Mouse (Mus musculus): Measurements from ENCODE around the gene Abcc4. TPM values are rescaled to one million over a fixed set of nuclear protein-coding genes. Genes with fewer than 3 reads are reported as not detected.
"Not testable (repeated sequence)": the region's sequence is repeated elsewhere in the genome, so short reads cannot be mapped to it uniquely, and the experiment has no call there.

The Abcc4 gene
- polyA plus RNA-seq, 1 experiment from 2014 or later = 2.8 TPM

DNA sequence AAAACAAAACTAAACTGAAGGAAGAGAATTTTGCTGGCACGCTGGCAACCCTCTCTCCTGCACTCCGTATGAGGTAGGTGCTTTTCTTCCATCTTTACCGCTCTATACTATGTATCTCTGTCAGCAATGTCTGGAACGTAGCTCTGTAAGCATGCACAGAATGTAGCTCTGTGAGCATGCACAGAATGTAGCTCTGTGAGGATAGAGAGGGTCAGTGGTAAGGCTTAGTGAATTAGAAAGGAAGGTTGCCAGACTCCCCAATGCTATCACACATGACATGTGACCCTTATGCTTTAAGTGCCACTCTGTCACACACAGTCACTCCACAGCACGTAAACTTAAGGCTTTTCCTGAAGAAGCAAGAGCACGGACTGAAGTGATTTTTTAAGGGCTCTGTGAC lies 161.5 kb downstream of the Abcc4 start:
- no peak overlapping the region for H3K4me3 ChIP-seq (ENCODE audit: low read depth, low read length)
- TF ChIP-seq CTCF (IDR thresholded peaks at IDR 0.05; ENCODE audit: low read depth) = no peak
- H3K9ac ChIP-seq = no peak overlapping the region
- no peaks in the 10 kb centered on the region for H3K36me3 ChIP-seq (ENCODE audit: insufficient read depth)
- H3K4me1 ChIP-seq (ENCODE audit: insufficient read depth) = no peaks in the 10 kb centered on the region
- whole genome bisulfite sequencing = 63% methylated on average over 6 of the region's 6 CpGs
- H3K27ac ChIP-seq (ENCODE audit: low read depth) = no peak overlapping the region
- H3K4me2 ChIP-seq = no peak overlapping the region
- DNase-seq = no peak
- ATAC-seq (ENCODE audit: insufficient read depth) = no peak; the same call in 1 of the 2 replicates
- no peaks in the 10 kb centered on the region for H3K9me3 ChIP-seq (ENCODE audit: low read depth, low read length)
- H3K27me3 ChIP-seq (ENCODE audit: insufficient read depth, low read length) = no peaks in the 10 kb centered on the region

DNA sequence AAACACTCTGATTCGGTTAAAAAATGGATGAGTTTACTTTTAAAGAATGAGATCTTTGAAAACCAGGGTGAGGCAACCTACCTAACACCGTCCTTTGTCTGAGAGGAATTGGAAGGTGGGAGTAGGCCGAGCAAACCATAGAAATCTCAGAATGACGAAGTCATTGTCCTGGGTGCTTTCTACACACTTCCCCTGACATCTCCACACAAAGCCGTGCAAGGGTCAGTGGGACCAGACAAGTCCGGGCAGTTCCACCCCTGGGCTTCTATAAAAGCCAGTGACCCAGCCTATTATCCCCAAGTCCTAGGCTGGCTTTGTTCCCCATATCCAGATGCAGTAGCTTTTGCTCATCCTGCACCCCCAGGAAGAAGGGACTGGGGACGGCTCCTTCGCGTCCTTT lies 163.1 kb downstream of the Abcc4 start:
- ATAC-seq (ENCODE audit: insufficient read depth) (no peak), DNase-seq (no peak)
- H3K4me3 ChIP-seq (ENCODE audit: low read depth, low read length) = no peak overlapping the region
- H3K36me3 ChIP-seq (ENCODE audit: insufficient read depth) = no peaks in the 10 kb centered on the region
- no peak overlapping the region for H3K4me2 ChIP-seq
- H3K9ac ChIP-seq = no peak overlapping the region
- no peaks in the 10 kb centered on the region for H3K4me1 ChIP-seq (ENCODE audit: insufficient read depth)
- H3K9me3 ChIP-seq (ENCODE audit: low read depth, low read length) = no peaks in the 10 kb centered on the region
- 78% methylated on average over 9 of the region's 9 CpGs for WGBS
- TF ChIP-seq CTCF (IDR thresholded peaks at IDR 0.05; ENCODE audit: low read depth) = no peak
- H3K27me3 ChIP-seq (ENCODE audit: insufficient read depth, low read length) = no peaks in the 10 kb centered on the region
- no peak overlapping the region for H3K27ac ChIP-seq (ENCODE audit: low read depth)

DNA sequence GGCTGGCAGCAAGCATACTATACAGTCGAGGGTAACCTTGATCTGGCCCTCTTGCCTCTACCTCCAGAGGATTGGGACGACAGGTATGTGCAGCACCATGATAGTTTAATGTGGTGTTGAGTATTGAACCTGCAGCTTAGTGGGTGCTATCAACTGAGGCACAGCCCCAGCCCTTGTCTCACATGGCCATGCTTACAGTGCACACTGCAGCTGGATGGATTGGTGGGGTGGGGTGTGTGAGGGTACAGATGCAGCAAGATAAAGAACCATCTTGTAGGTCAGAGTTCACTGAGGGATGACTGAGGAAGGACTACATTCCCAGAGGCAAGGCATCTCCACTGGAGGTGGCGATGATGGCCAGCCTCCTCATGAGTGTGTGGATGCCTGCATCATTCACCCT lies 174.5 kb downstream of the Abcc4 start:
- no peak overlapping the region for H3K9ac ChIP-seq
- WGBS = 81% methylated on average over 3 of the region's 3 CpGs
- H3K27me3 ChIP-seq (ENCODE audit: insufficient read depth, low read length) = no peaks in the 10 kb centered on the region
- no peak overlapping the region for H3K4me2 ChIP-seq
- no peak for TF ChIP-seq CTCF (IDR thresholded peaks at IDR 0.05; ENCODE audit: low read depth)
- H3K27ac ChIP-seq (ENCODE audit: low read depth) = no peak overlapping the region
- H3K9me3 ChIP-seq (ENCODE audit: low read depth, low read length) = no peaks in the 10 kb centered on the region
- H3K4me3 ChIP-seq (ENCODE audit: low read depth, low read length) = no peak overlapping the region
- no peaks in the 10 kb centered on the region for H3K36me3 ChIP-seq (ENCODE audit: insufficient read depth)
- ATAC-seq (ENCODE audit: insufficient read depth) = no peak
- H3K4me1 ChIP-seq (ENCODE audit: insufficient read depth) = no peaks in the 10 kb centered on the region
- DNase-seq = no peak

DNA sequence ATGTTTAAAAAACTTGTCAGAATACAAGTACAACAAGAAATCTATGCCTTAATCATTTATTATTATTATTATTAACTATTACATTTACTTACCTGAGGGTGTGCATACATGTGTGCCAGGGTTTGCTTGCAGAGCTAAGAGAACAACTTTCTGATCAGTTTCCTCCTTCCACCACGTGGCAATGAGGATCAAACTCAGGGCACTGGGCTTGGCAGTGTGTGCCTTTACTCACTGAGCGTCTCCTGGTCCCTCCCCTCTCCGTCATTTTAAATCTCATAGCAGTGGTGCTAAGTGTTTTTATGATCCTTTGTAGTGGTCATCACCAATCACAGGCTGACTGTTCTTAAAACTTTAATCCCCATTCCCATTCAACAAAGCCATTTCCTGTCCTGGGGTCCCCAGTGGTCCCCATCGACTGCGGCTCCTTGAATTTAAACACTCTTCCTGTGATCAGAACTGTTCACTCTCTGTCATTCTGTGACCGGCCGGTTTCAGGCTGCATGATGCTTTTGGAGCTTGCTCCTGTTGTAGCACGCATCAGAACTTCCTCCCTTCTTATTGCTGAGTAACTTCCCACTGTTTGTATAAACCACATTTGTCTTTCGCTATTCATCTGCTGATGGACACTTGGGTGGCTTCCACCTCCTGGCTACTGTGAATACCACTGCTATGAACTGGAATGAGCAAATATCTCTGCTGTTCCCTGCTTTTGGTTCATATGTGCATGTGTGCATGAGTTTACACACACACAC lies 191.6 kb downstream of the Abcc4 start:
- no peak for ATAC-seq (ENCODE audit: insufficient read depth)
- Histone ChIP-seq H3K9ac (no peak overlapping the region), H3K4me2 (no peak overlapping the region), H3K4me3 (ENCODE audit: low read depth, low read length) (no peak overlapping the region), H3K27me3 (ENCODE audit: insufficient read depth, low read length) (no peaks in the 10 kb centered on the region), H3K36me3 (ENCODE audit: insufficient read depth) (no peaks in the 10 kb centered on the region), H3K4me1 (ENCODE audit: insufficient read depth) (no peaks in the 10 kb centered on the region), H3K27ac (ENCODE audit: low read depth) (no peak overlapping the region), H3K9me3 (ENCODE audit: low read depth, low read length) (no peaks in the 10 kb centered on the region)
- WGBS = 46% methylated on average over 9 of the region's 9 CpGs
- DNase-seq = peak; percentile 5
- TF ChIP-seq CTCF (IDR thresholded peaks at IDR 0.05; ENCODE audit: low read depth) = no peak

DNA sequence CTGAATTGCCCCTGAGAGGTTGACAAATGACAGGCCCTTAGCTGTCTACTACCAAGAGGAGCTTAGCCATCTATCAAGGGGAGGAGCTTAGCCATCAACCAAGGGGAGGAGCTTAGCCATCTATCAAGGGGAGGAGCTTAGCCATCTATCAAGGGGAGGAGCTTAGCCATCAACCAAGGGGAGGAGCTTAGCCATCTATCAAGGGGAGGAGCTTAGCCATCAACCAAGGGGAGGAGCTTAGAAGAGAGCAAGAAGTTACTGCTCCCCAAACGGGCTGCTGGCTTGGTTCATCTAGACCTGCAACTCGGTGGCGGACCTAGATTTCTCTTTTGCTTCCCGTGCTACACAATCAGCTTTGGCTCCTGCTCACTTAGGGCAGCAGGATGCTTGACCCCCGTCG lies 194.3 kb downstream of the Abcc4 start:
- H3K9me3 ChIP-seq (ENCODE audit: low read depth, low read length); DNase-seq; H3K4me1 ChIP-seq (ENCODE audit: insufficient read depth); ATAC-seq (ENCODE audit: insufficient read depth); H3K27ac ChIP-seq (ENCODE audit: low read depth); H3K4me3 ChIP-seq (ENCODE audit: low read depth, low read length); H3K9ac ChIP-seq; H3K36me3 ChIP-seq (ENCODE audit: insufficient read depth); H3K27me3 ChIP-seq (ENCODE audit: insufficient read depth, low read length); H3K4me2 ChIP-seq: not testable (repeated sequence)
- WGBS = 95% methylated on average over 6 of the region's 6 CpGs

DNA sequence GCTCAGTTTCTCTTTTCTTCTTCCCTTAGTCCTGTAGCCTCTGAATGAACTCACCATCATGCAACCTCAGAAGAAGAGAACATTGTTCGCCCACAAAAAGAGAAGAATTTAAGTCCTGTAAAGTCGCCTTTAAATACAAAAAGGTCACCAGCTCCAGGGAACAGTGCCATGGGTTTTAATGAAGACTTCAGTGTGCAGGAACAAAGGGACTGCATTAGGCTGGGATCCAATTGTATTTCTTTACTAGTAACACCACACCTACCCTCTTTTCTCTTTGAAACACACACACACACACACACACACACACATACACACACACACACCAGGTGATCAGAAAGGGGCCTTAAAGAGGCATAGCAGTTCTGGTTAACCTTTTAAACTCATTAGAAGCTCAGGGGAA lies 195.2 kb downstream of the Abcc4 start:
- Histone ChIP-seq H3K9ac (no peak overlapping the region), H3K4me3 (ENCODE audit: low read depth, low read length) (no peak overlapping the region), H3K9me3 (ENCODE audit: low read depth, low read length) (no peaks in the 10 kb centered on the region), H3K27me3 (ENCODE audit: insufficient read depth, low read length) (no peaks in the 10 kb centered on the region), H3K4me1 (ENCODE audit: insufficient read depth) (peaks cover 5% of the 10 kb centered on the region; the same call in 1 of the 2 replicates), H3K4me2 (no peak overlapping the region), H3K36me3 (ENCODE audit: insufficient read depth) (no peaks in the 10 kb centered on the region), H3K27ac (ENCODE audit: low read depth) (no peak overlapping the region)
- DNase-seq (no peak), ATAC-seq (ENCODE audit: insufficient read depth) (no peak)
- 82% methylated on average over 2 of the region's 2 CpGs for whole genome bisulfite sequencing
- TF ChIP-seq CTCF (IDR thresholded peaks at IDR 0.05; ENCODE audit: low read depth) = no peak

DNA sequence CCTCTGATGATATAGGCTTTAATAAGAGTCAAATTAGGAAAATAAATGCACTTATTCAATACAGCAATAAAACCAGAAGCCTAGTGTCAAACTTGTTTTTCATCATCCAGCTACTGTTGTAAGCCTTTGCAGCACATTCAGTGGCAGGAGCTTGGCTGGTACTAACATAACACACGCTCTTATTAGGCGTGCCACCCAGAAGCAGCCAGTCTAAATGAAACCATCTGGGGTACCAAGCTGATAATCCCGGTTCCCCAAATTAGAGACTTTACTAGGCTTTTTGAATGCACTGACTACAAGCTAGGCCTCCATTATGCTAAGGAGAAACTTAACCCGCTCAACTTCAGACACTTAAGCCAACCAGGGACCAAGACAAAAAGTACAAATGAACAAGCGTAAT lies 195.8 kb downstream of the Abcc4 start:
- Histone ChIP-seq H3K27ac (ENCODE audit: low read depth) (no peak overlapping the region), H3K36me3 (ENCODE audit: insufficient read depth) (no peaks in the 10 kb centered on the region), H3K27me3 (ENCODE audit: insufficient read depth, low read length) (no peaks in the 10 kb centered on the region), H3K9ac (no peak overlapping the region), H3K4me1 (ENCODE audit: insufficient read depth) (peaks cover 5% of the 10 kb centered on the region; the same call in 1 of the 2 replicates), H3K4me3 (ENCODE audit: low read depth, low read length) (no peak overlapping the region), H3K9me3 (ENCODE audit: low read depth, low read length) (no peaks in the 10 kb centered on the region), H3K4me2 (no peak overlapping the region)
- no peak for TF ChIP-seq CTCF (IDR thresholded peaks at IDR 0.05; ENCODE audit: low read depth)
- 86% methylated on average over 5 of the region's 5 CpGs for WGBS
- DNase-seq = no peak
- ATAC-seq (ENCODE audit: insufficient read depth) = no peak
